Mouse (Mus musculus) cerebellum, adult 2 months (tissue): ENCODE results near the gene Myo16.

Experiments
- CTCF ChIP-seq: fragments of 200-500 bp; IDR thresholded peaks from 2 replicates; pipeline ENCODE4 v1.5.1; 2011; ENCODE audit warnings: low read depth, mild to moderate bottlenecking, control low read depth, low read length, moderate library complexity, borderline replicate concordance; ENCODE audit not compliant: insufficient read depth
- POLR2A ChIP-seq: fragments of 200-500 bp; IDR thresholded peaks from 2 replicates; pipeline ENCODE4 v1.6.1; 2011; ENCODE audit warnings: low read length, control low read depth, borderline replicate concordance; ENCODE audit not compliant: insufficient read depth

GRCm38 (mm10) chr8:10418013-10418412 lies 264.3 kb downstream of the Myo16 start:
- TF ChIP-seq CTCF, result no peak
- no peak for TF ChIP-seq POLR2A
